Mouse (Mus musculus) liver, embryonic 14.5 days (tissue): Measurements from ENCODE around the gene Tiam2. TPM values are rescaled to one million over a fixed set of nuclear protein-coding genes. Genes with fewer than 3 reads are reported as not detected.

ENCODE experiments used
- ATAC-seq: fragments of 200-750 bp; cut with Nextera tagmentation; 2 replicates; pipeline ENCODE4 v1.8.0; 2017; ENCODE audit warnings: moderate number of reproducible peaks, mild to moderate bottlenecking, moderate library complexity; ENCODE audit not compliant: insufficient read depth
- DNase-seq, 3 experiments: peaks; one replicate each; pipeline ENCODE4 v3.0.0-alpha.2; 2012 to 2013; ENCODE audit warnings: low read depth in 3 of 3, low spot score in 3 of 3
- H3K27ac ChIP-seq: fragments of 300-500 bp; sonication (generic); 2 replicates; pipeline ENCODE4 v1.5.1; 2014; ENCODE audit warnings: moderate library complexity, mild to moderate bottlenecking, control low read depth, inconsistent platforms
- H3K27me3 ChIP-seq: fragments of 300-500 bp; sonication (generic); 2 replicates; pipeline ENCODE4 v1.6.1; 2014; ENCODE audit warnings: mild to moderate bottlenecking, low read length, moderate library complexity; ENCODE audit not compliant: control insufficient read depth, insufficient read depth
- H3K36me3 ChIP-seq: fragments of 300-500 bp; sonication (generic); replicated peaks from 2 replicates; pipeline ENCODE4 v1.6.1; 2014; ENCODE audit warnings: low read depth; ENCODE audit not compliant: control insufficient read depth, insufficient read depth
- H3K4me1 ChIP-seq, 2 experiments: fragments of 200-500 bp in 1 of 2; fragments of 300-500 bp in 1 of 2; sonication (generic) in 1 of 2; replicated peaks; 2 replicates each; pipeline ENCODE4 v1.6.1; 2012 to 2014; ENCODE audit warnings: antibody characterized with exemption in 1 of 2, inconsistent platforms in 1 of 2, low read length in 1 of 2; ENCODE audit not compliant: control insufficient read depth in 2 of 2, insufficient read depth in 2 of 2
- H3K4me2 ChIP-seq: fragments of 300-500 bp; sonication (generic); 2 replicates; pipeline ENCODE4 v1.6.1; 2014; ENCODE audit warnings: low read depth, mild to moderate bottlenecking, control low read depth, moderate library complexity
- H3K4me3 ChIP-seq, 2 experiments: fragments of 200-500 bp in 1 of 2; fragments of 300-500 bp in 1 of 2; sonication (generic) in 1 of 2; 2 replicates each; pipeline ENCODE4 v1.5.1; 2012 to 2014; ENCODE audit warnings: low read depth in 2 of 2, low read length in 2 of 2, mild to moderate bottlenecking in 2 of 2, control low read depth in 1 of 2, inconsistent platforms in 1 of 2, moderate library complexity in 1 of 2; ENCODE audit not compliant: insufficient read depth in 1 of 2
- H3K9ac ChIP-seq: fragments of 300-500 bp; sonication (generic); replicated peaks from 2 replicates; pipeline ENCODE4 v1.6.1; 2014; ENCODE audit warnings: mild to moderate bottlenecking, control low read depth, moderate library complexity
- H3K9me3 ChIP-seq: fragments of 300-500 bp; sonication (generic); 2 replicates; pipeline ENCODE4 v1.6.1; 2016; ENCODE audit warnings: low read length, mixed read lengths; ENCODE audit not compliant: control insufficient read depth
- CTCF ChIP-seq: IDR thresholded peaks from 2 replicates; pipeline ENCODE4 v1.5.1; 2016; ENCODE audit warnings: antibody characterized with exemption, low read depth, control low read depth
- EP300 ChIP-seq: IDR thresholded peaks from 2 replicates; pipeline ENCODE4 v1.6.1; 2016; ENCODE audit warnings: antibody characterized with exemption, low read depth
- WGBS: fragments of 180-500 bp; shearing (Covaris S2); extraction: QIAGEN DNeasy Blood & Tissue Kit; methylation state at CpG from one replicate; pipeline ENCODE4 v1.1.7; 2014; ENCODE audit not compliant: insufficient replicate concordance; 5-methylcytosine and 5-hydroxymethylcytosine counted together
- polyA plus RNA-seq, 2 experiments: library from polyadenylated mRNA; depleted of rRNA in 1 of 2; stranded (reverse) in 1 of 2; unstranded in 1 of 2; fragments of >200 nt; fragmentation: Nextera tagmentation in 1 of 2; extraction: Ambion mirVana in 1 of 2; gene quantifications; 2 replicates each; pipeline versions ENCODE4 v1.2.1 to v1.2.3; 2012 to 2014

Tiam2 gene
- polyA plus RNA-seq, 2 experiments = 0.30 to 0.60 TPM

DNA sequence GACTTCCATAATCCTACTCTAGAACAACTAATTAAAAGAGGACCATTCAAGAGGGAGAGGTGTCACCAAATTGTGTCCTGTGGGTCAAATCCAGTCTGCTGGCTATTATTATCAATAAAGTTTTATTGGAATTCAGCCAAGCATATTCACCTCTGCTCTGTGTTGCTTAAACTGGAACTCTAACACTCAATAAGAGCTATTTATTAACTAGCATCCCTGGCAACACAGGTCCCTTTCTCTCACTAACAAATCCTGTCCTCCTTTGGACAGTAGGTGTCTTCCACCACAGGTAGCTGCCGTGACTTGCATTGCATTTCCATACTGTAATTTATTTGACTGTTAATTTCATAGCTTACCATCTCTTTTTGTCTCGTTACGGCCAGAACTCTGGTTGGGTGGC lies 169.7 kb downstream of the Tiam2 start:
- no peak overlapping the region for H3K27ac ChIP-seq
- DNase-seq = no peak
- no peak overlapping the region for H3K4me2 ChIP-seq
- no peaks in the 10 kb centered on the region for H3K27me3 ChIP-seq
- H3K36me3 ChIP-seq = no peaks in the 10 kb centered on the region
- TF ChIP-seq CTCF (no peak), EP300 (no peak)
- H3K4me3 ChIP-seq = no peak overlapping the region
- WGBS = 67% methylated on average over 3 of the region's 3 CpGs
- no peak overlapping the region for H3K9ac ChIP-seq
- H3K4me1 ChIP-seq = peaks cover 0 to 7% of the 10 kb centered on the region in 2 experiments; a peak in 1 of 4 replicates
- no peaks in the 10 kb centered on the region for H3K9me3 ChIP-seq
- ATAC-seq = no peak

DNA sequence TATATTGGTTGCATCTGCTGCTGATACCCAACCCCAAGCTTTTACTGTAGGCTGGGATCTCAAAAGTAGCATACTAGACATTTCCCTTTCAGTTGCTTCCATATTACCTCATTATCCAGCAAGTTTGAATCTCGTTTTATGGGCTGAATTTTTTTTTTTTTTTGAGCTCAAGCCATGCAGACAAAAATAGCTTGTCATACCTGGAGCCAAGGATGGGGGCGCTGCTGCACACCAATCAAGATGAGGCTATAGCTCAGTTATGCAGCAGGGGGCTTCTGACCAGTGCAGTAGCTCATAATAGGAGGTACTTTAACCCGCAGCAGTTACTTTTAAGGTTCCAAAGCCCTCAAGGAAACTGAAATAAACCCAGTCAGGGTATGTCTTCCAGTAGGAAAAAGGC lies 171.7 kb downstream of the Tiam2 start:
- WGBS = 13% methylated on average over 3 of the region's 3 CpGs
- no peaks in the 10 kb centered on the region for H3K27me3 ChIP-seq
- no peak for ATAC-seq
- no peaks in the 10 kb centered on the region for H3K9me3 ChIP-seq
- peak; percentile 7 to 26 (median 18) for DNase-seq
- peaks cover 0 to 7% of the 10 kb centered on the region in 2 experiments; a peak in 1 of 4 replicates for H3K4me1 ChIP-seq
- H3K9ac ChIP-seq = no peak overlapping the region
- H3K4me3 ChIP-seq = no peak overlapping the region
- peak; percentile 66 for TF ChIP-seq CTCF
- TF ChIP-seq EP300 = no peak
- H3K4me2 ChIP-seq = no peak overlapping the region
- no peaks in the 10 kb centered on the region for H3K36me3 ChIP-seq
- no peak overlapping the region for H3K27ac ChIP-seq

DNA sequence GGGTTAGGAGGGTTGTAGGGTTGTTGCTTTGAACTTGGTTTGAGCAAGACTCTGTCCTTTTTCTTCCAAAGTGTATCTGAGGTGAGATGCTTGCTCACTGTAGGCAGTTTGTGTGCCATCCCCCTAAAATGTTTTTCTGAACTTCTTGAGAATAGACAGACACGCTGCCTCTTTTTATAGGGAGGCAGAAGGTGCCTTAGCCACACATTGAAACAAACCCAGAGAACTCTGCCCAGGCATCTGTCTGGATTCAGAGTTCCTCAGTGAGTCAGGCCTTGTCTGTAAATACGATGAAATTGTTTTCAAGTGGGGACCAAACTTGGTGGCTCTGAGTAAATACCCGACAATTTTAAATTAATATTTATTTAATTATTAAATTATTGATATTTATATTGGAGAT lies 172.2 kb downstream of the Tiam2 start:
- WGBS = 71% methylated on average over 3 of the region's 3 CpGs

DNA sequence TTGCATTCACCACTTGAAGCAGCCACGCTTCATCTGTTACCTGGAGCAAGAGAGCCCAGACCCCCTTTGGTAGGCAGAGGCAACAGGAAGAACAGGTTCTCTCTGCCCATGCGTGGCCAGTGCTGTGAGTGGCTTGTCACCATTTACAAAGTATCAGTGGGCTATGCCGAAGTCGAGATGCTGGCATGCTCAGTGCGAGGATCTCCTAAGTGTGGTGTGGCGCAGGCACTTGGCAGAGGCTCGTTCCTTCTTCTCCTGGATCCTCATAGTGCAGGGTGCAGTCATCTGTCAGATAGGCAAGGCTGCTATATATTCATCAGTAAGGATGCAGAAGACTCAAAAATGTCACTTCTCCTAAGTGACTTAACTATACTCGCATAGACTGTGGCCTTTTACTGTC lies 173.1 kb downstream of the Tiam2 start:
- 68% methylated on average over 8 of the region's 8 CpGs for WGBS
- H3K36me3 ChIP-seq = no peaks in the 10 kb centered on the region
- no peak overlapping the region for H3K9ac ChIP-seq
- no peak for TF ChIP-seq EP300
- no peak for TF ChIP-seq CTCF
- no peak for ATAC-seq
- no peaks in the 10 kb centered on the region for H3K27me3 ChIP-seq
- DNase-seq = no peak
- no peaks in the 10 kb centered on the region for H3K9me3 ChIP-seq
- H3K27ac ChIP-seq = no peak overlapping the region
- H3K4me1 ChIP-seq = peaks cover 0 to 7% of the 10 kb centered on the region in 2 experiments; a peak in 1 of 4 replicates
- no peak overlapping the region for H3K4me2 ChIP-seq
- H3K4me3 ChIP-seq = no peak overlapping the region

More for the DNA sequence above, 172.2 kb downstream of the Tiam2 start:
- Histone ChIP-seq H3K9me3 (no peaks in the 10 kb centered on the region), H3K36me3 (no peaks in the 10 kb centered on the region), H3K27ac (no peak overlapping the region), H3K9ac (no peak overlapping the region), H3K27me3 (no peaks in the 10 kb centered on the region), H3K4me1 (peaks cover 0 to 7% of the 10 kb centered on the region in 2 experiments; a peak in 1 of 4 replicates), H3K4me2 (no peak overlapping the region), H3K4me3 (no peak overlapping the region)
- ATAC-seq = no peak
- DNase-seq = no peak
- TF ChIP-seq CTCF (no peak), EP300 (no peak)

DNA sequence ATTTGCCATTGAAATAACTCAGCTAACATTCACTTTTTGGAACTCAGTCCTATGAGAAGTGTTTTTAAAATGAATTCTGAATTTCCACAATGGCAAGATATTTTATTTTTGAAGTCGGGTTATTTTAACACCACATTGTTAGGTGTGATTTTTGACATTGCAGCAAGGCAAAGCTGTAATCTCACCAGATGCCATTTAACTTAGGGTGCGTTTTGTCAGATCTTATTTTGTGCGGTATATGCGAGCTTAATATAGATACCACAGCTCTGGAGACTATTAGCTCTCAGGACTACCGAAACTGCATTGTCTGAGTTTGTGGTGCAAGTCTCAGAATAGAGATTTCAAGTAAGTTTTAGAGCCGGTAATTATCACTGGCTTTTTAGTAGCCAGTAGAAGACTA lies 173.7 kb downstream of the Tiam2 start:
- peaks cover 0 to 7% of the 10 kb centered on the region in 2 experiments; a peak in 1 of 4 replicates for H3K4me1 ChIP-seq
- H3K9me3 ChIP-seq = no peaks in the 10 kb centered on the region
- no peak overlapping the region for H3K4me2 ChIP-seq
- H3K27me3 ChIP-seq = no peaks in the 10 kb centered on the region
- H3K27ac ChIP-seq = no peak overlapping the region
- H3K9ac ChIP-seq = no peak overlapping the region
- ATAC-seq (no peak), DNase-seq (no peak)
- no peak overlapping the region for H3K4me3 ChIP-seq
- H3K36me3 ChIP-seq = no peaks in the 10 kb centered on the region
- WGBS = 71% methylated on average over 6 of the region's 6 CpGs
- TF ChIP-seq EP300 = no peak
- no peak for TF ChIP-seq CTCF
